Comparison of ENCODE assay signal across 13 mouse cellular contexts in the genomic region with DNA sequence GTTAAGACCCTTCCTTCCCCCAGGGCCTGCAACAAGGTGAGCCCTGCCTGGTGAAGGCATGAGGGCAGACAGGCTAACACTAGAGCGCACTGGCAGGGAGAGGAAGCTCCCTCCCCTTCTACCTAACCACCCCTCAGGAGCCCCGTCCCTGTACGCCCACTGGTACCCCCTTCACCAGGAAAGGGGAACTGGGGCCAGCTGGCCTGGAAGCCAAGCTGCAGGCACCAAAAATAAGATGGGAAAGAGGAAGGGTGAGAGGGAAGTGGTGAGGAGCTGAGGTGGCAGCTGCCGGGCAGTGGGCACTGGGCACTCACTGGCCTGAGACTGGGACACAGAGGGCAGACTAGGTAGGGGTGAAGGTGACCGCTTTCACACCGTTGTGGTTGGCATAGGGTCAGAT. TPM values are rescaled to one million over a fixed set of nuclear protein-coding genes. Genes with fewer than 3 reads are reported as not detected.
DNase-seq lines count a peak whose midpoint lies in the region; ATAC-seq lines count a peak whose summit lies in the region.
"Had no signal": no experiment of that assay in that cellular context is flagged by ENCODE, and none has a peak within 500 bp of the region (broad histone marks: within the 10 kb centered on the region; RNA-seq: fewer than 3 reads in every experiment).

No protein-coding gene starts in this region.

- H3K4me2 ChIP-seq in liver, embryonic 13.5 days: peak overlapping the region; percentile 33
- no peak overlapping the region for H3K4me2 ChIP-seq in forebrain, embryonic 12.5 days
- H3K4me2 ChIP-seq: embryonic facial prominence, embryonic 12.5 days had no signal

- ATAC-seq in liver, embryonic 13.5 days (ENCODE audit: low read depth): no peak
- ATAC-seq in neutrophil, adult 5-6 weeks (ENCODE audit: extremely low read depth, insufficient number of reproducible peaks, low FRiP score, poor library complexity, severe bottlenecking): peak; percentile 55
- no peak for ATAC-seq in forebrain, embryonic 12.5 days (ENCODE audit: low FRiP score)

- no peak overlapping the region for H3K27ac ChIP-seq in liver, embryonic 13.5 days
- no peak overlapping the region for H3K27ac ChIP-seq in forebrain, embryonic 12.5 days
- H3K27ac ChIP-seq: embryonic facial prominence, embryonic 12.5 days had no signal

- H3K9ac ChIP-seq in liver, embryonic 13.5 days: no peak overlapping the region
- no peak overlapping the region for H3K9ac ChIP-seq in forebrain, embryonic 12.5 days
- H3K9ac ChIP-seq: embryonic facial prominence, embryonic 12.5 days had no signal

- H3K9me3 ChIP-seq in liver, embryonic 13.5 days (replicated peaks): no peaks in the 10 kb centered on the region
- no peaks in the 10 kb centered on the region for H3K9me3 ChIP-seq in forebrain, embryonic 12.5 days
- H3K9me3 ChIP-seq: embryonic facial prominence, embryonic 12.5 days had no signal

- no peaks in the 10 kb centered on the region for H3K36me3 ChIP-seq in liver, embryonic 13.5 days
- H3K36me3 ChIP-seq in forebrain, embryonic 12.5 days (replicated peaks): no peaks in the 10 kb centered on the region
- H3K36me3 ChIP-seq: embryonic facial prominence, embryonic 12.5 days had no signal

- H3K27me3 ChIP-seq in liver, embryonic 13.5 days: no peaks in the 10 kb centered on the region
- no peaks in the 10 kb centered on the region for H3K27me3 ChIP-seq in forebrain, embryonic 12.5 days
- H3K27me3 ChIP-seq: embryonic facial prominence, embryonic 12.5 days had no signal

- H3K4me3 ChIP-seq in liver, embryonic 13.5 days (replicated peaks): 0 out of 2 replicates have a peak overlapping the region, but pooled peaks have one; percentile 12
- no peak overlapping the region for H3K4me3 ChIP-seq in forebrain, embryonic 12.5 days (replicated peaks)
- H3K4me3 ChIP-seq: embryonic facial prominence, embryonic 12.5 days had no signal

- DNase-seq in gastrocnemius, postnatal 25 days: peak; percentile 41
- no peak for DNase-seq in gastrocnemius, postnatal 14 days
- peak; percentile 25 for DNase-seq in right cerebral cortex, postnatal 25 days
- no peak for DNase-seq in right cerebral cortex, adult 18-20 months
- no peak for DNase-seq in liver, embryonic 13.5 days
- DNase-seq in adrenal gland, adult (ENCODE audit: inconsistent age in 2 of 2, low spot score in 1 of 2): no peak
- DNase-seq: adrenal gland, adult 8-10 months; cerebellum, adult 8-10 months; kidney, adult 8-10 months had no signal

- WGBS in liver, embryonic 13.5 days (ENCODE audit: insufficient replicate concordance): 56% methylated on average over 6 of the region's 6 CpGs
- WGBS in forebrain, embryonic 12.5 days: 85% methylated on average over 6 of the region's 6 CpGs

- intact Hi-C loops in gastrocnemius, postnatal 14 days (cut with DNase I; ENCODE audit: low total_unique reads): no loop called here

- peaks cover 10% of the 10 kb centered on the region; the same call in 1 of the 2 replicates for H3K4me1 ChIP-seq in liver, embryonic 13.5 days (replicated peaks)
- H3K4me1 ChIP-seq in forebrain, embryonic 12.5 days: no peaks in the 10 kb centered on the region
- H3K4me1 ChIP-seq: embryonic facial prominence, embryonic 12.5 days had no signal

RNA-seq across cellular contexts. Expression of a gene that starts 2.3 kb away (rescaled TPM):
- 1 to 10 TPM; 2.4 to 2.8 TPM for total RNA-seq in gastrocnemius, postnatal 25 days (2021)
- 1 to 10 TPM; 2.9 to 3.3 TPM for total RNA-seq in gastrocnemius, postnatal 14 days (2021)
- polyA plus RNA-seq in liver, embryonic 13.5 days (2015; fragmentation: Nextera tagmentation; extraction: Ambion mirVana): 11.9 and 12.5 TPM in 2 replicates
- 382 and 417 TPM in 2 replicates for total RNA-seq in neutrophil, adult 5-6 weeks (2017)
- polyA plus RNA-seq in forebrain, embryonic 12.5 days (2016; fragmentation: Nextera tagmentation; extraction: Ambion mirVana): 3.5 and 4.5 TPM in 2 replicates

RNA-seq across cellular contexts. Expression of a gene that starts 26.5 kb away (rescaled TPM):
- 1 to 10 TPM in 1 of 2 experiments, under 1 TPM in 1; 0.43 to 3.4 TPM for total RNA-seq in gastrocnemius, postnatal 25 days (2021)
- total RNA-seq in gastrocnemius, postnatal 14 days (2021): 1 to 10 TPM; 1.1 to 2.5 TPM
- polyA plus RNA-seq in liver, embryonic 13.5 days (2015; fragmentation: Nextera tagmentation; extraction: Ambion mirVana): 75.2 and 81.2 TPM in 2 replicates
- total RNA-seq in neutrophil, adult 5-6 weeks (2017): 420 and 447 TPM in 2 replicates
- polyA plus RNA-seq in forebrain, embryonic 12.5 days (2016; fragmentation: Nextera tagmentation; extraction: Ambion mirVana): 2.6 and 4.6 TPM in 2 replicates

RNA-seq across cellular contexts. Expression of a gene that starts 54.6 kb away (rescaled TPM):
- total RNA-seq in gastrocnemius, postnatal 25 days (2021): not detected
- under 1 TPM in 1 of 2 experiments, not detected in 1; 0.04 TPM for total RNA-seq in gastrocnemius, postnatal 14 days (2021)
- polyA plus RNA-seq in liver, embryonic 13.5 days (2015; fragmentation: Nextera tagmentation; extraction: Ambion mirVana): not detected in 2 replicates
- total RNA-seq in neutrophil, adult 5-6 weeks (2017): not detected in 2 replicates
- polyA plus RNA-seq in forebrain, embryonic 12.5 days (2016; fragmentation: Nextera tagmentation; extraction: Ambion mirVana): 0.32 and 0.35 TPM in 2 replicates
- polyA plus RNA-seq: embryonic facial prominence, embryonic 12.5 days; heart, embryonic 16.5 days had no signal

Comparison
In these comparisons a context has a peak if more than half of its experiments do, and no peak if none do; other contexts are left out.
1. DNase-seq: peak in gastrocnemius, postnatal 25 days (single experiment) and right cerebral cortex, postnatal 25 days (single experiment); none in gastrocnemius, postnatal 14 days (single experiment), right cerebral cortex, adult 18-20 months (single experiment), liver, embryonic 13.5 days (single experiment) and adrenal gland, adult (0 of 2).
2. RNA of a gene that starts 2.3 kb away (total RNA-seq): 382 to 417 TPM in neutrophil, adult 5-6 weeks; 2.9 to 3.3 TPM in gastrocnemius, postnatal 14 days and 2.4 to 2.8 TPM in gastrocnemius, postnatal 25 days; every median in the first group is over 10 times any median in the second.
3. RNA of a gene that starts 26.5 kb away (total RNA-seq): 420 to 447 TPM in neutrophil, adult 5-6 weeks; 0.43 to 3.4 TPM in gastrocnemius, postnatal 25 days and 1.1 to 2.5 TPM in gastrocnemius, postnatal 14 days; every median in the first group is over 10 times any median in the second.